Mouse (Mus musculus): ENCODE measurements at regions not wholly inside any gene's neighbourhood (a gene's known extent, or its start where the extent isn't known, plus 50 kb on each side); places are given as distances from the start of the nearest gene placed in this dataset.

DNA sequence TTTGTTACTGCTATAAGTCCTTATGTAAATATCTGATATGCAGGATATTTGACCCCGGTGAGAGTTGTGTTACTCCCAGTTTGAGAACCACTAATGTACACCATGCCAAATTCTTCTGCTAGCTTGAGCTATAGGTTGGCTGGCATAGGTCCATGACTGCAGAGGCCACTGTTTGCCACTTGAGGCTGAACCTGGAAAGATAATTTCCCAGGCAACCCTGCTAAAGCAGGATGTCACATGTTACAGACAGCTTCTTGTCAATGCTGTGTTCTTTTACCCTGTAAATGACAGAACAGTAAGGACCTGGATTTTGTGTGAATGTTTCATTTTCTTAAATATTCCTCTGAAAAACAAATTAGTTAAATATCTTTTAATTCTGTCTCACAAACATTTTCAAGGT lies 56.2 kb downstream of the Ube2dnl2 start:
- no peaks in the 10 kb centered on the region for H3K4me1 ChIP-seq (replicated peaks; ENCODE audit: low read depth, low read length)
- no peak for TF ChIP-seq CTCF (conservative IDR thresholded peaks at IDR 0.05; ENCODE audit: low read length)
- no peaks in the 10 kb centered on the region for H3K27me3 ChIP-seq (ENCODE audit: insufficient read depth, low read length)
- no peaks in the 10 kb centered on the region for H3K9me3 ChIP-seq (ENCODE audit: low read length)
- no peaks in the 10 kb centered on the region for H3K36me3 ChIP-seq (ENCODE audit: insufficient read depth, low read length)
- no peak overlapping the region for H3K4me3 ChIP-seq (replicated peaks; ENCODE audit: low read length)

DNA sequence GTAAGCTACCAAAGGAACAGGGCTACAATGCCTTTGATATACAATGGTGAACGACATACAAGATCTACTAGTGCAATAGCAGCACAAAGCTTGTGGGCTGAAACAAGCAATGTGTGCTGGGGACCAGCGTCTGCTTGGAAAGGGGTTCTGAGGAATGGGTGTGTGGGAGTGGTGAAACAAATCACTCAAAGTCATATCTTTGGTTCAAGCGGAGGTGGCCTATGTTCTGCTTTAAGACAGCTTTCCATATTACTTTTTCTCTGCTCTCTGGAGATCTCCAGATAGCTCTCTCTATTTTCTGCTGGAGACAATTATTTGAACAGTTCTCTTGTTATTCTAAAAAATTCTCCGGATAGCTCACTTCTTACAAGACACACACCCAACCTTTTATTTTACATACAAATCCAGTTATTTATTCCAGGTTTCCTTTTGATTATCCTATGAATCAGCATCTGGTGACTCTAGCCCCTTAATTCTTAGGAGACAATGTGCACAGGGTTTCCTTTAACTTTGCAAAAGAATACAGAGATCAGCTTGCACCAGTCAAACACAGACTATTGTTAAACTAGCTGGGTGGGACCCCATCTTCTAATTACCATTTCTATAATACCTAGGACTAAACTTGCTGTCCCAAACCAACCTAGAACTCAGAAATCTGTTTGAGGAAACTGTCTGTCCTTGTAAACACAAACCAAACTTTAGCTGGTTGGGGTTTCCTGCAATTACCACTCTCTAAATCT lies 67.4 kb downstream of the Ube2dnl2 start:
- Histone ChIP-seq H3K4me1 (replicated peaks; ENCODE audit: low read depth, low read length) (no peaks in the 10 kb centered on the region), H3K36me3 (ENCODE audit: insufficient read depth, low read length) (no peaks in the 10 kb centered on the region), H3K27me3 (ENCODE audit: insufficient read depth, low read length) (no peaks in the 10 kb centered on the region), H3K4me3 (replicated peaks; ENCODE audit: low read length) (no peak overlapping the region), H3K9me3 (ENCODE audit: low read length) (peaks cover 32% of the 10 kb centered on the region)
- no peak for TF ChIP-seq POU5F1 (IDR thresholded peaks at IDR 0.05; ENCODE audit: borderline replicate concordance, low read length)
- TF ChIP-seq NANOG (IDR thresholded peaks at IDR 0.05; ENCODE audit: borderline replicate concordance, low read length), result no peak; the same call in 1 of the 2 replicates
- no peak for TF ChIP-seq CTCF (conservative IDR thresholded peaks at IDR 0.05; ENCODE audit: low read length)

DNA sequence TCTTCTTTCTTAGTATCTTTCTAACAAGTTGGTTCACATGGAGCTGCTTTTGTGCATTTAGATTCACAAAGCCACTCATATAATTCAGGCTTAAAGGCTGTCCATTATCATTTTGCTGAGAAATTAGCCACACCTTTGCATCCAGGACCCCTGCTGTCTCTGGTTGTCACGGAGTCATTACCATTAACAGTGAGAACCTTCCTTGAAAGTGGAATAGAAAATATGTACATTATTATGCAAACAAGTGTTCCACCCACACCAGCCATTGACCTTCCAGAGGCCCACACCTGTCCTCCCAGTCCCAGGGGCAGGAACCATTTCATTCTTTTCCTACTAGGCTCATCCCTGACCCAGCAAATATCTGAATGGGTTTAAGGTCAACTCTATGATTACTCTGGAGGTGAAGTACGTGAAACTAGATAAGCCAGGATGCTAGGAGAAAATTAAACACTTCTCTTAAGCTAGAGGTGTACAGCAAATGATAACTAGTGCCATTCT lies 68.0 kb downstream of the Ube2dnl2 start:
- H3K36me3 ChIP-seq (ENCODE audit: insufficient read depth, low read length), result peaks cover 3% of the 10 kb centered on the region; the same call in 1 of the 2 replicates
- H3K4me1 ChIP-seq (replicated peaks; ENCODE audit: low read depth, low read length), result no peaks in the 10 kb centered on the region
- no peaks in the 10 kb centered on the region for H3K27me3 ChIP-seq (ENCODE audit: insufficient read depth, low read length)
- peaks cover 38% of the 10 kb centered on the region for H3K9me3 ChIP-seq (ENCODE audit: low read length)
- TF ChIP-seq CTCF (conservative IDR thresholded peaks at IDR 0.05; ENCODE audit: low read length) (no peak), POU5F1 (IDR thresholded peaks at IDR 0.05; ENCODE audit: borderline replicate concordance, low read length) (no peak), NANOG (IDR thresholded peaks at IDR 0.05; ENCODE audit: borderline replicate concordance, low read length) (peak; percentile 4; the same call in 1 of the 2 replicates)
- no peak overlapping the region for H3K4me3 ChIP-seq (replicated peaks; ENCODE audit: low read length)
